Mouse (Mus musculus) heart, postnatal 0 days (tissue): ENCODE measurements around the gene Mphosph8. TPM values are rescaled to one million over a fixed set of nuclear protein-coding genes. Genes with fewer than 3 reads are reported as not detected.

Source experiments
- ATAC-seq: fragments of 200-750 bp; cut with Nextera tagmentation; 2 replicates; pipeline ENCODE4 v1.8.0; 2017; ENCODE audit warnings: low read depth, moderate number of reproducible peaks, moderate library complexity; ENCODE audit not compliant: insufficient read depth
- DNase-seq: peaks from one replicate; pipeline ENCODE4 v3.0.0-alpha.2; 2016; ENCODE audit warnings: low spot score
- H3K27ac ChIP-seq: fragments of 300-500 bp; sonication (generic); 2 replicates; pipeline ENCODE4 v1.5.1; 2014; ENCODE audit warnings: low read depth, mild to moderate bottlenecking
- H3K27me3 ChIP-seq: fragments of 300-500 bp; sonication (generic); 2 replicates; pipeline ENCODE4 v1.6.1; 2014; ENCODE audit warnings: low read length, mixed read lengths; ENCODE audit not compliant: control insufficient read depth, insufficient read depth
- H3K36me3 ChIP-seq: fragments of 300-500 bp; sonication (generic); replicated peaks from 2 replicates; pipeline ENCODE4 v1.6.1; 2014; ENCODE audit warnings: low read length, mixed read lengths; ENCODE audit not compliant: control insufficient read depth, insufficient read depth
- H3K4me1 ChIP-seq: fragments of 300-500 bp; sonication (generic); 2 replicates; pipeline ENCODE4 v1.6.1; 2014; ENCODE audit warnings: antibody characterized with exemption; ENCODE audit not compliant: control insufficient read depth, insufficient read depth
- H3K4me2 ChIP-seq: fragments of 300-500 bp; sonication (generic); 2 replicates; pipeline ENCODE4 v1.6.1; 2014; ENCODE audit warnings: low read depth, mild to moderate bottlenecking, low read length, moderate library complexity
- H3K4me3 ChIP-seq: fragments of 300-500 bp; sonication (generic); 2 replicates; pipeline ENCODE4 v1.5.1; 2014; ENCODE audit warnings: low read depth, low read length
- H3K9ac ChIP-seq: fragments of 300-500 bp; sonication (generic); replicated peaks from 2 replicates; pipeline ENCODE4 v1.6.1; 2014; ENCODE audit warnings: low read depth, low read length, mixed read lengths
- H3K9me3 ChIP-seq: fragments of 300-500 bp; sonication (generic); replicated peaks from 2 replicates; pipeline ENCODE4 v1.6.1; 2016; ENCODE audit warnings: low read length; ENCODE audit not compliant: control insufficient read depth
- CTCF ChIP-seq: IDR thresholded peaks from 2 replicates; pipeline ENCODE4 v1.5.1; 2016; ENCODE audit warnings: antibody characterized with exemption, control low read depth, low read depth
- EP300 ChIP-seq: IDR thresholded peaks from 2 replicates; pipeline ENCODE4 v1.6.1; 2016; ENCODE audit warnings: antibody characterized with exemption, low read depth
- WGBS: fragments of 180-500 bp; shearing (Covaris S2); extraction: QIAGEN DNeasy Blood & Tissue Kit; methylation state at CpG from one replicate; pipeline ENCODE4 v1.1.7; 2014; 5-methylcytosine and 5-hydroxymethylcytosine counted together
- polyA plus RNA-seq: library from polyadenylated mRNA; unstranded; fragments of >200 nt; fragmentation: Nextera tagmentation; extraction: Ambion mirVana; gene quantifications from 2 replicates; pipeline ENCODE4 v1.2.1, GENCODE M21; 2015
- total RNA-seq: library from RNA; depleted of rRNA; stranded (reverse); fragments of >200 nt; gene quantifications from 2 replicates; pipeline ENCODE4 v1.2.3, GENCODE M21; 2014; ENCODE audit warnings: low replicate concordance; rRNA removed

Gene Mphosph8
- total and polyA plus RNA-seq, 2 experiments from 2014 or later = 7.9 to 26.2 TPM

DNA sequence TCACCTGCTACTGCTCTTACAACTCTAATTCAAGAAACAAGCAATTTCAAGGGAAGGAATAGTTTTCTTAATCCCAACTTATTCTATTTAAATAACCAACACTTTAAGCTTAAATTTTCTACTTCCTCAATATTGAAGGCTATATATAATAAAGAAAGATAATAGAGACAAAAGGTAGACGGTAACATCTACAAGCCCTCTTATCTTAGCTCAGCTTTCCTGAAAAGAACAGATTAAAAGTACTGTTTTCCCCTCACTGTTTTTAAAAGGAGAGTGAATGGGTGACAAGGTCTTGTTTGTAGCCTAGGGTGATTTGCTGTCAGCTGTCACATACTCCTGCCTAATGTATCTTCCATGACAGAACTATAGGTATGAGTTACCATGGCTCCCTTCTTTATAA lies 58.4 kb downstream of the Mphosph8 start:
- Histone ChIP-seq H3K4me1 (no peaks in the 10 kb centered on the region), H3K4me3 (no peak overlapping the region), H3K9me3 (no peaks in the 10 kb centered on the region), H3K4me2 (no peak overlapping the region), H3K9ac (no peak overlapping the region), H3K36me3 (peaks cover 6% of the 10 kb centered on the region; the same call in 1 of the 2 replicates), H3K27ac (no peak overlapping the region), H3K27me3 (no peaks in the 10 kb centered on the region)
- 54% methylated on average over 1 of the region's 1 CpGs for WGBS
- DNase-seq = no peak
- no peak for ATAC-seq
- TF ChIP-seq EP300 (no peak), CTCF (no peak)

DNA sequence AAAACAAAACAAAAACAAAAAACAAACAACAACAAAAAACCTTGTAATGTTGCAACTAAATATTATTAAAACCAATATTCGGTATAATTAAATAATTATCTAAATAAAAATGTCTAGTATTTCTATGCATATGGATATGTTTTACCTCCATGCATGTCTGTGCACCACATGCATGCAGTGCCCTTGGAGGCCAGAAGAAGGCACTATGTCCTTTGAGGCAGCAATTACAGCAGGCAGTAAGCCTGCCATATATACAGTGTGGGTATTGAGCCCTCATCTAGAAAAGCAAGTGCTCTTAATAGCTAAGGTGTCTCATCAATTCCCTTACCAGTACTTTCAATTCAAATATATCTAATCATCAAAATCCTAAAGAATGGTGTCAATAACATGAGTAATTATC lies 72.1 kb downstream of the Mphosph8 start:
- Histone ChIP-seq H3K27ac (no peak overlapping the region), H3K4me2 (no peak overlapping the region), H3K27me3 (no peaks in the 10 kb centered on the region), H3K36me3 (peaks cover 11% of the 10 kb centered on the region; the same call in 1 of the 2 replicates), H3K9ac (no peak overlapping the region), H3K4me1 (no peaks in the 10 kb centered on the region), H3K9me3 (no peaks in the 10 kb centered on the region), H3K4me3 (no peak overlapping the region)
- DNase-seq (no peak), ATAC-seq (no peak)
- TF ChIP-seq EP300 = no peak
- 0 out of 2 replicates have a peak, but pooled peaks have one; percentile 7 for TF ChIP-seq CTCF
- WGBS = 91% methylated on average over 1 of the region's 1 CpGs

Other genes starting within 250 kb of the Mphosph8 start
- 3.2 and 14.3 TPM in 2 replicates for gene Cenpj, start 92.8 kb upstream of the Mphosph8 start, total RNA-seq
- gene Cenpj, start 92.8 kb upstream of the Mphosph8 start, polyA plus RNA-seq = 2.5 and 2.8 TPM in 2 replicates
- gene Parp4, start 92.6 kb upstream of the Mphosph8 start, total RNA-seq = 7.3 and 12.3 TPM in 2 replicates
- gene Parp4, start 92.6 kb upstream of the Mphosph8 start, polyA plus RNA-seq = 9.8 and 10.1 TPM in 2 replicates
- 20.0 and 22.4 TPM in 2 replicates for gene Pspc1, start 110.1 kb downstream of the Mphosph8 start, total RNA-seq
- gene Pspc1, start 110.1 kb downstream of the Mphosph8 start, polyA plus RNA-seq = 12.6 and 14.0 TPM in 2 replicates
- gene Zmym5, start 143.5 kb downstream of the Mphosph8 start, total RNA-seq = 6.1 and 8.5 TPM in 2 replicates
- 17.3 and 18.2 TPM in 2 replicates for gene Zmym5, start 143.5 kb downstream of the Mphosph8 start, polyA plus RNA-seq
- gene Zmym2, start 218.4 kb downstream of the Mphosph8 start, total RNA-seq = 18.4 and 20.8 TPM in 2 replicates
- gene Zmym2, start 218.4 kb downstream of the Mphosph8 start, polyA plus RNA-seq = 16.3 and 18.1 TPM in 2 replicates